Mouse (Mus musculus) liver, postnatal 0 days (tissue): ENCODE measurements around the gene Ing2.
A peak's percentile ranks its signal among the peaks of the same experiment; 100 is the strongest.

ENCODE experiments used
- CTCF ChIP-seq: sonication (generic); IDR thresholded peaks from 2 replicates; pipeline ENCODE4 v1.5.1; 2016; ENCODE audit warnings: antibody characterized with exemption, low read depth
- EP300 ChIP-seq: IDR thresholded peaks from 2 replicates; pipeline ENCODE4 v1.6.1; 2016; ENCODE audit warnings: antibody characterized with exemption, low read depth, mild to moderate bottlenecking

GRCm38 (mm10) chr8:47689704-47690326 is 14.5 kb upstream of the Ing2 start:
- TF ChIP-seq CTCF (peak; percentile 60), EP300 (no peak)
